Mouse (Mus musculus) CH12.LX (cell line): ENCODE measurements around the gene Slfn14.
"Not testable (repeated sequence)": the region's sequence is repeated elsewhere in the genome, so short reads cannot be mapped to it uniquely, and the experiment has no call there.

Experiments used
- CTCF ChIP-seq, 2 experiments: IDR thresholded peaks in 1 of 2; conservative IDR thresholded peaks in 1 of 2; 2 replicates each; pipeline ENCODE4 v1.5.1; 2011 to 2012; ENCODE audit warnings: low read depth in 2 of 2, low read length in 2 of 2, improper control_type of control experiment in 1 of 2, inconsistent platforms in 1 of 2, mild to moderate bottlenecking in 1 of 2, moderate library complexity in 1 of 2
- EP300 ChIP-seq: IDR thresholded peaks from 2 replicates; pipeline ENCODE4 v1.6.1; 2011; ENCODE audit warnings: low read length, improper control_type of control experiment

DNA sequence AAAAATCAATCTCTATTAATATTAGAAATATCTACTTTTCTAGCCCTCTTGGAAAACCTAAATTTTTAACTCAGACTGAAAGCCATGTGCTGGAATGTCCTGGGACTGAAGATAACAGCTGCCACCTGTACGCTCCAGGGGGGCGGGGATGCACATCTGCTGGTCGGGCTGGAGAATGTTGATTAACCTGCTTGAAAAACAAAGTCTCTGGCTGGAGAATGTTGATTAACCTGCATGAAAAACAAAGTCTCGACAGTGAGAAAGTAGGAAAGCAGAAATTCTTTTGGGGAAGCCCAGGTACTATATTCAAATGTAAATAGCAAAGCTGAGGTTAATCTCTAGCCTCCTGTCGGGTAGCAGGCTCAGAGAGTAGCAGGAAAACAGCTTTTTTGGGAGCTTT lies 52.9 kb downstream of the Slfn14 start:
- not testable (repeated sequence) for TF ChIP-seq EP300; CTCF (conservative IDR thresholded peaks at IDR 0.05 in 1 of 2, IDR thresholded peaks at IDR 0.05 in 1 of 2; ENCODE audit: low read depth in 2 of 2, low read length in 2 of 2)
